Mouse (Mus musculus) heart, postnatal 0 days (tissue): ENCODE data around the gene Timm17a.

Experiments
- CTCF ChIP-seq: IDR thresholded peaks from 2 replicates; pipeline ENCODE4 v1.5.1; 2016; ENCODE audit warnings: antibody characterized with exemption, control low read depth, low read depth
- EP300 ChIP-seq: IDR thresholded peaks from 2 replicates; pipeline ENCODE4 v1.6.1; 2016; ENCODE audit warnings: antibody characterized with exemption, low read depth

GRCm38 (mm10) chr1:135286311-135286710 lies 27.3 kb downstream of the Timm17a start:
- TF ChIP-seq CTCF (no peak), EP300 (no peak)
